Mouse (Mus musculus): ENCODE measurements at regions not wholly inside any gene's neighbourhood (a gene's known extent, or its start where the extent isn't known, plus 50 kb on each side); places are given as distances from the start of the nearest gene placed in this dataset.

- TF ChIP-seq CTCF (IDR thresholded peaks at IDR 0.05; ENCODE audit: low read depth, low read length) (no peak), POLR2A (IDR thresholded peaks at IDR 0.05; ENCODE audit: borderline replicate concordance, low read depth, low read length) (no peak)
Observed at GRCm38 (mm10) chr1:51686759-51687158, 208.5 kb upstream of the Nabp1 start.

All from bone marrow macrophage, adult 2 months (primary cell).